Mouse (Mus musculus) forebrain, embryonic 12.5 days (tissue): Measurements from ENCODE around the gene Vav2. TPM values are rescaled to one million over a fixed set of nuclear protein-coding genes. Genes with fewer than 3 reads are reported as not detected.

Experiments used
- ATAC-seq: fragments of 200-750 bp; cut with Nextera tagmentation; 2 replicates; pipeline ENCODE4 v1.8.0; 2017; ENCODE audit warnings: moderate TSS enrichment; ENCODE audit not compliant: low FRiP score
- H3K27ac ChIP-seq: fragments of 300-500 bp; sonication (generic); 2 replicates; pipeline ENCODE4 v1.5.1; 2016; ENCODE audit warnings: mild to moderate bottlenecking
- H3K27me3 ChIP-seq: fragments of 300-500 bp; sonication (generic); 2 replicates; pipeline ENCODE4 v1.6.1; 2016; ENCODE audit warnings: mild to moderate bottlenecking
- H3K36me3 ChIP-seq: fragments of 300-500 bp; sonication (generic); replicated peaks from 2 replicates; pipeline ENCODE4 v1.6.1; 2016; ENCODE audit warnings: mild to moderate bottlenecking
- H3K4me1 ChIP-seq: fragments of 300-500 bp; sonication (generic); 2 replicates; pipeline ENCODE4 v1.6.1; 2016
- H3K4me2 ChIP-seq: fragments of 300-500 bp; sonication (generic); 2 replicates; pipeline ENCODE4 v1.6.1; 2016; ENCODE audit warnings: mild to moderate bottlenecking, moderate library complexity
- H3K4me3 ChIP-seq: fragments of 300-500 bp; sonication (generic); replicated peaks from 2 replicates; pipeline ENCODE4 v1.5.1; 2016; ENCODE audit warnings: mild to moderate bottlenecking
- H3K9ac ChIP-seq: fragments of 300-500 bp; sonication (generic); 2 replicates; pipeline ENCODE4 v1.6.1; 2016; ENCODE audit warnings: mild to moderate bottlenecking
- H3K9me3 ChIP-seq: fragments of 300-500 bp; sonication (generic); 2 replicates; pipeline ENCODE4 v1.6.1; 2016
- WGBS: fragments of 180-500 bp; shearing (Covaris S2); methylation state at CpG from one replicate; pipeline ENCODE4 v1.1.7; 2016; 5-methylcytosine and 5-hydroxymethylcytosine counted together
- polyA plus RNA-seq: library from polyadenylated mRNA; unstranded; fragments of >200 nt; fragmentation: Nextera tagmentation; extraction: Ambion mirVana; gene quantifications from 2 replicates; pipeline ENCODE4 v1.2.1, GENCODE M21; 2016

Gene Vav2
- polyA plus RNA-seq, 1 experiment from 2014 or later: 17.2 TPM

DNA sequence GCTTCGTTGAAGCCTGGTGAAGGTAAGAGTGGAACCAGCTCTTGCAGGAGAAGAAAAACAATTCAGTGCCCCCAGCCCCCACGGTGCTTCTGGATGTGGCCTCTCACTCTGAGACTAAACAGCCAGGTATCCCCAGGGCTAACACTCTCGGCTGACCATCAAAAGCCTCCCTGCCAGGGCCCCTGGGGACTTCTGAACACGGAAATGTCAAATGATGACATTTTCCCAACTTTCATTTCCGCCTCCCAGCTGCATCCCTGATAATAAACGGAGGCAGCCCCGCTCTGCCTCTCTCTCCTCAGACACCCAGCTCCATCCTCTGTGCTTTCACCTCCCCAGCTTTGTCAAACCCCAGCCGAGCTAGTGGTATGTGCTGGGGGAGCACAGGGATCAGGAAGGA, 87.8 kb downstream of the Vav2 start:
- no peaks in the 10 kb centered on the region for H3K27me3 ChIP-seq
- H3K9me3 ChIP-seq: no peaks in the 10 kb centered on the region
- peaks cover 42% of the 10 kb centered on the region for H3K4me1 ChIP-seq
- ATAC-seq: no peak
- no peak overlapping the region for H3K4me3 ChIP-seq
- no peak overlapping the region for H3K4me2 ChIP-seq
- peaks cover 8% of the 10 kb centered on the region; the same call in 1 of the 2 replicates for H3K36me3 ChIP-seq
- WGBS: 70% methylated on average over 8 of the region's 8 CpGs
- no peak overlapping the region for H3K27ac ChIP-seq
- no peak overlapping the region for H3K9ac ChIP-seq

DNA sequence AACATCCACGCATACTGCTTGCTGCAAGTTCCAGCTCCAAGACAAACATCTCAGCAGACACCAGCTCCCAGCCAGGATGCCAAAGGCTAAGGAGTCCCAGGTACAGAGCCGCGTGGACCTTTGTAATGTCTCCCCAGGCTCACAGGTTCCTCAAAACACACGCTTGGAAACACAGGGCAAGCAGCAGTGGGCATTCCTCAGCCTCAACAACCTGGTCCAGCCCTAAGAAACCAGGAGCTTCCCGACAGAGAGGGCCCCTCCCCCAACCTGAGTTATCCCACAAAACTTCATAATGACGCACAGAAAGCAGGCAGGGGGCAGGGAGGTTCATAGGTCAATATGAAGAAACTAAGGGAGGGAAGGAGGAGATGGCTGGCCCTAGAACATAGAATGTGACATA, 89.6 kb downstream of the Vav2 start:
- no peak for ATAC-seq
- Histone ChIP-seq H3K9ac (no peak overlapping the region), H3K4me3 (no peak overlapping the region), H3K9me3 (no peaks in the 10 kb centered on the region), H3K4me1 (peaks cover 30% of the 10 kb centered on the region), H3K36me3 (peaks cover 8% of the 10 kb centered on the region; the same call in 1 of the 2 replicates), H3K27me3 (no peaks in the 10 kb centered on the region), H3K27ac (no peak overlapping the region), H3K4me2 (no peak overlapping the region)
- WGBS: 63% methylated on average over 6 of the region's 6 CpGs

DNA sequence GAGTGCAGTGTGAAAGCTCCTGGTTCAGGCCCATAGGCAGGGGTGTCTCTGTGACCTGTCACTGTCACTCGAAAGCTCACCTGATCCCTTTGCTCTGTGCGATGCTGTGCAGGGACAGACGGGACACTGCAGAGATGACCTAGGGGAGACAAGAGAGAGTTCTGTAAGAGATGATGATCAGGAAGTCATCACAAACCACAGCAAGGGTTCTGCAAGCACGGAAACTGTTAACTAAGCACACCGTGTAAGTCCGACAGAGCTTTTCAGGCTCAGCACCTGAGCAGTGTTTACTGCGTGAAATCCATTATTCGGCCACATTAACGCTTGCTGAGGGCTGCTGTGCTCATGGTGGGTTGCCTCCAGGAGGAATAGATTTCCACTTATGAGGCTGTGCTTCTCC, 90.2 kb downstream of the Vav2 start:
- ATAC-seq: no peak
- no peak overlapping the region for H3K9ac ChIP-seq
- H3K4me3 ChIP-seq: no peak overlapping the region
- peaks cover 34% of the 10 kb centered on the region for H3K4me1 ChIP-seq
- H3K27me3 ChIP-seq: no peaks in the 10 kb centered on the region
- H3K36me3 ChIP-seq: peaks cover 8% of the 10 kb centered on the region; the same call in 1 of the 2 replicates
- no peaks in the 10 kb centered on the region for H3K9me3 ChIP-seq
- 80% methylated on average over 9 of the region's 9 CpGs for WGBS
- H3K4me2 ChIP-seq: no peak overlapping the region
- H3K27ac ChIP-seq: no peak overlapping the region

DNA sequence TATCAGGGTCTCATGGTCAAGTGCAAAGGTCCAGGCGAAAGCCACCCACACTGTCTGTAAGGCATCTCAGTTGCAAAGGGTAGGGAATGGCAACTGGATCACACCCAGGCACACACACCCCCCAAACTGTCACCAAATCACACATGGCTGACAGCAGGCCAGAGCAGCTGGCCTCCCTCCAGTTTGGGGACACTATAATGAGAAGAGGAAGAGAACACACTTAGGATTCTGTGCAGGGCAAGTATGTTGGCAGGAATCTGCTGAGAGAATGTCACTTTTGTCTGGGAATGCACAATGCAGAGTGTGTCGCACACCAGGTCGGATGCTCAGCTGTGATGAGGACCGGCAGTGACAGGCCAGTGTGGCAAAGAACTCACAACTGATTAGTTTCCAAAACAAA, 92.0 kb downstream of the Vav2 start:
- no peak overlapping the region for H3K4me2 ChIP-seq
- H3K27ac ChIP-seq: no peak overlapping the region
- 82% methylated on average over 4 of the region's 4 CpGs for WGBS
- H3K36me3 ChIP-seq: peaks cover 8% of the 10 kb centered on the region; the same call in 1 of the 2 replicates
- peaks cover 44% of the 10 kb centered on the region for H3K4me1 ChIP-seq
- H3K9me3 ChIP-seq: no peaks in the 10 kb centered on the region
- no peak overlapping the region for H3K4me3 ChIP-seq
- no peak for ATAC-seq
- H3K27me3 ChIP-seq: no peaks in the 10 kb centered on the region
- H3K9ac ChIP-seq: no peak overlapping the region

DNA sequence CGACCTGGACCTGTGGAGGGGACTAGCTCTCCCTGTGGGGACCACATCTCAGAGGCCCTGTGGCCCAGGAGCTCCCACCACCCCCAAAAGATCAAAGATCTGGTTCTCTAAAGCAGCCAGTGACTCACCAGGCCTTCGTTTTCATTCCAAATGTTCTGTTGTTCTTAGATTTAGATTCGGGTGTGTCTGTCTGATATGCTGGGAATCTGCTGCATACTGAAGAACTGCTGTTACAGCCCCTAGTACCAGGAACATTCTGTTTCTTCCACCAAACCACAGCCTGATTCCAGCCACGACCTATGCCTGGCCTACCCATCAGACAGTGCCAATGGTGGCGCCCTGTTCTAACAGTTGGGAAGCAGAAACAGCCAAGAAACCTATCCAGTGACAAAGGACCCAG, 95.3 kb downstream of the Vav2 start:
- Histone ChIP-seq H3K9ac (no peak overlapping the region), H3K27me3 (no peaks in the 10 kb centered on the region), H3K27ac (no peak overlapping the region), H3K4me3 (no peak overlapping the region), H3K36me3 (peaks cover 8% of the 10 kb centered on the region; the same call in 1 of the 2 replicates), H3K4me2 (no peak overlapping the region), H3K9me3 (no peaks in the 10 kb centered on the region), H3K4me1 (peaks cover 40% of the 10 kb centered on the region)
- ATAC-seq: no peak
- 81% methylated on average over 5 of the region's 5 CpGs for WGBS

DNA sequence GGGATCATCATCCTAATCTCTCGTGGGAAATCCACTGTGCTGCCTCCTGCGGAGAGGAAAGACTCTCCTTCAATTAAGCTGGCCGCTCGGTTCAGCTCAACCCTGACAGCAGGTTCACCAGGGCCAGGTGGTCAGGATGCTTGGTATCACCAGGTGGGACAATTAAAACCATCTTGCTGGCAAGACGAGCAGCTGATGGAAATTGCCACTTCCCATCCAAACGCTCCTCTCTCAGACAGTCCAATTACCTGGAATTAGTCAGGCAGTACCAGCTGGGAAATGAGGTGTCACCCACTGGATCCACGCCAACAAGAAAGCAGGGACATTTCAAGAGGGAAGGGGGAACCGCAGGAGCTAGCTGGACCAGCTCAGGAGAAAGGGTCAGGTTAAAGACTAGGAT, 96.4 kb downstream of the Vav2 start:
- H3K4me1 ChIP-seq: peaks cover 51% of the 10 kb centered on the region
- no peak overlapping the region for H3K4me2 ChIP-seq
- ATAC-seq: no peak
- no peaks in the 10 kb centered on the region for H3K9me3 ChIP-seq
- H3K27me3 ChIP-seq: no peaks in the 10 kb centered on the region
- WGBS: 57% methylated on average over 8 of the region's 8 CpGs
- peak overlapping the region; percentile 59 for H3K27ac ChIP-seq
- no peak overlapping the region for H3K4me3 ChIP-seq
- peaks cover under 1% of the 10 kb centered on the region; the same call in 1 of the 2 replicates for H3K36me3 ChIP-seq
- no peak overlapping the region for H3K9ac ChIP-seq

- peaks cover 56% of the 10 kb centered on the region for H3K4me1 ChIP-seq
- no peaks in the 10 kb centered on the region for H3K27me3 ChIP-seq
- no peak overlapping the region for H3K4me2 ChIP-seq
- H3K4me3 ChIP-seq: no peak overlapping the region
- no peaks in the 10 kb centered on the region for H3K9me3 ChIP-seq
- H3K36me3 ChIP-seq: no peaks in the 10 kb centered on the region
- ATAC-seq: no peak
- H3K9ac ChIP-seq: no peak overlapping the region
- H3K27ac ChIP-seq: 0 out of 2 replicates have a peak overlapping the region, but pooled peaks have one; percentile 42
- WGBS: 94% methylated on average over 10 of the region's 10 CpGs
Observed at GRCm38 (mm10) chr2:27329386-27330060, 97.3 kb downstream of the Vav2 start.

- Histone ChIP-seq H3K9ac (no peak overlapping the region), H3K4me3 (no peak overlapping the region), H3K4me2 (no peak overlapping the region), H3K9me3 (no peaks in the 10 kb centered on the region), H3K36me3 (no peaks in the 10 kb centered on the region), H3K27ac (no peak overlapping the region), H3K4me1 (peaks cover 63% of the 10 kb centered on the region), H3K27me3 (no peaks in the 10 kb centered on the region)
- ATAC-seq: no peak
Observed at GRCm38 (mm10) chr2:27328613-27329041, 98.2 kb downstream of the Vav2 start.

- H3K4me3 ChIP-seq: no peak overlapping the region
- H3K27ac ChIP-seq: no peak overlapping the region; the same call in 1 of the 2 replicates
- 74% methylated on average over 4 of the region's 4 CpGs for WGBS
- H3K9ac ChIP-seq: no peak overlapping the region
- peaks cover 71% of the 10 kb centered on the region for H3K4me1 ChIP-seq
- no peaks in the 10 kb centered on the region for H3K27me3 ChIP-seq
- no peaks in the 10 kb centered on the region for H3K9me3 ChIP-seq
- H3K4me2 ChIP-seq: no peak overlapping the region
- ATAC-seq: no peak
- no peaks in the 10 kb centered on the region for H3K36me3 ChIP-seq
Observed at GRCm38 (mm10) chr2:27327886-27328285, 98.9 kb downstream of the Vav2 start.

- peaks cover 79% of the 10 kb centered on the region for H3K4me1 ChIP-seq
- no peaks in the 10 kb centered on the region for H3K36me3 ChIP-seq
- H3K9me3 ChIP-seq: no peaks in the 10 kb centered on the region
- WGBS: 77% methylated on average over 6 of the region's 6 CpGs
- no peak for ATAC-seq
- no peak overlapping the region for H3K4me2 ChIP-seq
- H3K27ac ChIP-seq: no peak overlapping the region
- no peak overlapping the region for H3K9ac ChIP-seq
- no peak overlapping the region for H3K4me3 ChIP-seq
- H3K27me3 ChIP-seq: no peaks in the 10 kb centered on the region
Observed at GRCm38 (mm10) chr2:27327076-27327475, 99.8 kb downstream of the Vav2 start.

DNA sequence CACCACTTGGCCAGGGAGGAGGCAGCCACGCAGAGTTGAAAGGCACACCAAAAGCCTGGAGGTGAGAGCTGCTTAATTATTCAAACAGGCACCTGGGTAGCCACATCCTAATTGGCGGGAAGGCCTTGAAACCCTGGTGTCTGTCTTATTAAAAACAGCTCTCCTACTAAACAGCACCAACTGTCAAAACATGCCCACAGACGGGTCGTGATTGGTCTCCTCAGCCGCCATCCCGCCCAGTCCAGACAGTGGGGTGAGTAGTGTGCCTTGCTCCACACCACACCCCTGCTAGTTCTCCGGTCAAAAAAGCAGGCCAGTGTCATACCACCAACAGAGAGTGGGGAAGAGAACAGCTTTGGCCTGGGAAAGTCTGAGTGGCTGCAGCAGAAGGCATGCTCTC, 100.5 kb downstream of the Vav2 start:
- no peak for ATAC-seq
- 52% methylated on average over 7 of the region's 7 CpGs for WGBS
- H3K27me3 ChIP-seq: no peaks in the 10 kb centered on the region
- H3K9me3 ChIP-seq: no peaks in the 10 kb centered on the region
- H3K36me3 ChIP-seq: no peaks in the 10 kb centered on the region
- H3K9ac ChIP-seq: no peak overlapping the region
- H3K4me3 ChIP-seq: no peak overlapping the region
- H3K4me1 ChIP-seq: peaks cover 82% of the 10 kb centered on the region
- no peak overlapping the region for H3K4me2 ChIP-seq
- H3K27ac ChIP-seq: no peak overlapping the region

- no peaks in the 10 kb centered on the region for H3K9me3 ChIP-seq
- WGBS: 5% methylated on average over 2 of the region's 2 CpGs
- H3K9ac ChIP-seq: no peak overlapping the region
- H3K4me2 ChIP-seq: no peak overlapping the region
- H3K27me3 ChIP-seq: no peaks in the 10 kb centered on the region
- no peak for ATAC-seq
- H3K4me3 ChIP-seq: no peak overlapping the region
- H3K36me3 ChIP-seq: no peaks in the 10 kb centered on the region
- no peak overlapping the region for H3K27ac ChIP-seq
- peaks cover 85% of the 10 kb centered on the region for H3K4me1 ChIP-seq
Observed at GRCm38 (mm10) chr2:27324690-27325089, 102.1 kb downstream of the Vav2 start.

- H3K4me1 ChIP-seq: peaks cover 73% of the 10 kb centered on the region
- WGBS: 8% methylated on average over 6 of the region's 6 CpGs
- no peak overlapping the region for H3K4me3 ChIP-seq
Observed at GRCm38 (mm10) chr2:27321431-27321875, 105.4 kb downstream of the Vav2 start.

More at GRCm38 (mm10) chr2:27321431-27321875, 105.4 kb downstream of the Vav2 start:
- peak; percentile 53 for ATAC-seq
- no peak overlapping the region for H3K4me2 ChIP-seq
- no peak overlapping the region for H3K9ac ChIP-seq
- H3K27me3 ChIP-seq: no peaks in the 10 kb centered on the region
- no peaks in the 10 kb centered on the region for H3K9me3 ChIP-seq
- H3K27ac ChIP-seq: peak overlapping the region; percentile 61; the same call in 1 of the 2 replicates
- H3K36me3 ChIP-seq: no peaks in the 10 kb centered on the region
